Mouse (Mus musculus) liver, embryonic 11.5 days (tissue): ENCODE measurements around the gene Gm21969. TPM values are rescaled to one million over a fixed set of nuclear protein-coding genes. Genes with fewer than 3 reads are reported as not detected.

Experiments
- ATAC-seq: fragments of 200-750 bp; cut with Nextera tagmentation; replicated peaks from 2 replicates; pipeline ENCODE4 v1.8.0; 2017; ENCODE audit warnings: moderate number of reproducible peaks, mild to moderate bottlenecking, moderate TSS enrichment, moderate library complexity; ENCODE audit not compliant: low FRiP score
- DNase-seq: peaks from one replicate; pipeline ENCODE4 v3.0.0-alpha.2; 2017; ENCODE audit warnings: low spot score
- H3K27ac ChIP-seq: fragments of 300-500 bp; sonication (generic); 2 replicates; pipeline ENCODE4 v1.5.1; 2014; ENCODE audit warnings: mild to moderate bottlenecking, low read depth, low read length, control low read depth
- H3K27me3 ChIP-seq: fragments of 300-500 bp; sonication (generic); replicated peaks from 2 replicates; pipeline ENCODE4 v1.6.1; 2014; ENCODE audit warnings: low read length, mixed read lengths; ENCODE audit not compliant: control insufficient read depth, insufficient read depth
- H3K36me3 ChIP-seq: fragments of 300-500 bp; sonication (generic); 2 replicates; pipeline ENCODE4 v1.6.1; 2014; ENCODE audit warnings: mild to moderate bottlenecking, low read length, moderate library complexity, mixed read lengths; ENCODE audit not compliant: control insufficient read depth, insufficient read depth
- H3K4me1 ChIP-seq: fragments of 300-500 bp; sonication (generic); replicated peaks from 2 replicates; pipeline ENCODE4 v1.6.1; 2014; ENCODE audit warnings: low read length, mixed read lengths; ENCODE audit not compliant: control insufficient read depth, insufficient read depth
- H3K4me2 ChIP-seq: fragments of 300-500 bp; sonication (generic); 2 replicates; pipeline ENCODE4 v1.6.1; 2014; ENCODE audit warnings: mild to moderate bottlenecking, control low read depth, moderate library complexity
- H3K4me3 ChIP-seq: fragments of 300-500 bp; sonication (generic); 2 replicates; pipeline ENCODE4 v1.5.1; 2014; ENCODE audit warnings: low read depth, low read length, control low read depth
- H3K9ac ChIP-seq: fragments of 300-500 bp; sonication (generic); 2 replicates; pipeline ENCODE4 v1.6.1; 2014; ENCODE audit warnings: low read depth, low read length, control low read depth
- H3K9me3 ChIP-seq: fragments of 300-500 bp; sonication (generic); 2 replicates; pipeline ENCODE4 v1.6.1; 2016; ENCODE audit warnings: low read length, inconsistent platforms, mixed read lengths; ENCODE audit not compliant: control insufficient read depth
- WGBS: fragments of 180-500 bp; shearing (Covaris S2); extraction: QIAGEN DNeasy Blood & Tissue Kit; methylation state at CpG from one replicate; pipeline ENCODE4 v1.1.7; 2014; 5-methylcytosine and 5-hydroxymethylcytosine counted together
- polyA plus RNA-seq: library from polyadenylated mRNA; unstranded; fragments of >200 nt; fragmentation: Nextera tagmentation; extraction: Ambion mirVana; gene quantifications from 2 replicates; pipeline ENCODE4 v1.2.1, GENCODE M21; 2014

Gm21969 gene
- polyA plus RNA-seq, 1 experiment from 2014 or later, result not detected

- ATAC-seq, result no peak
- Histone ChIP-seq H3K9ac (no peak overlapping the region), H3K27ac (no peak overlapping the region)
Observed at GRCm38 (mm10) chr4:139592895-139593294, 10.1 kb upstream of the Gm21969 start.

DNA sequence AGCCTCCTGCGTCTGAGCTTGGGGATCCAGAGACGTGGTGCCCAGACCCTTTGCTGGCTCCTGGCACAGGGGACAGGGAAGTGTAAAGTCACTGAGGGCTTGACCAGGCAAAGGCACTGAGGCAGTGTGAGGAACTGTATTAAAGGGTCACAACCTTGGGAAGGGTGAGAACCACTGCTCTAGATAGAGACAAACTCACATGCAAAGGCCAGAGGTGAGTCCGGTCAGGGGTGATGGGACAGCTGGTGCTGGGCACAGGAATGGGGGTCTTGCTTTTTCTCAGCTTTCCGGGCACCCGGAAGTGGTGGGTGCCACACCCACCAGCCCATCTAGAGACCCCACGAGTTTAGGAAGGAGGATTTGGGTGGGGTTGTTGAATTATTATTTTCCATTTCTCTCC is 9.6 kb upstream of the Gm21969 start:
- peaks cover 31% of the 10 kb centered on the region for H3K4me1 ChIP-seq
- DNase-seq (no peak), ATAC-seq (no peak)
- H3K9me3 ChIP-seq, result no peaks in the 10 kb centered on the region
- no peak overlapping the region for H3K27ac ChIP-seq
- H3K36me3 ChIP-seq, result no peaks in the 10 kb centered on the region
- 72% methylated on average over 6 of the region's 6 CpGs for WGBS
- no peak overlapping the region for H3K4me2 ChIP-seq
- no peak overlapping the region for H3K4me3 ChIP-seq
- no peak overlapping the region for H3K9ac ChIP-seq
- peaks cover 7% of the 10 kb centered on the region; the same call in 1 of the 2 replicates for H3K27me3 ChIP-seq

More at GRCm38 (mm10) chr4:139592895-139593294, 10.1 kb upstream of the Gm21969 start:
- H3K9me3 ChIP-seq, result no peaks in the 10 kb centered on the region
- no peak overlapping the region for H3K4me2 ChIP-seq
- no peak for DNase-seq
- no peaks in the 10 kb centered on the region for H3K36me3 ChIP-seq
- peaks cover 26% of the 10 kb centered on the region for H3K4me1 ChIP-seq
- no peak overlapping the region for H3K4me3 ChIP-seq
- WGBS, result 81% methylated on average over 7 of the region's 7 CpGs
- peaks cover 5% of the 10 kb centered on the region; the same call in 1 of the 2 replicates for H3K27me3 ChIP-seq

- Histone ChIP-seq H3K9me3 (no peaks in the 10 kb centered on the region), H3K27me3 (peaks cover 7% of the 10 kb centered on the region), H3K9ac (no peak overlapping the region), H3K4me2 (no peak overlapping the region), H3K4me3 (no peak overlapping the region), H3K27ac (no peak overlapping the region), H3K4me1 (peaks cover 38% of the 10 kb centered on the region), H3K36me3 (no peaks in the 10 kb centered on the region)
- no peak for ATAC-seq
- 60% methylated on average over 3 of the region's 3 CpGs for WGBS
- DNase-seq, result no peak
Observed at GRCm38 (mm10) chr4:139594062-139594461, 8.9 kb upstream of the Gm21969 start.

DNA sequence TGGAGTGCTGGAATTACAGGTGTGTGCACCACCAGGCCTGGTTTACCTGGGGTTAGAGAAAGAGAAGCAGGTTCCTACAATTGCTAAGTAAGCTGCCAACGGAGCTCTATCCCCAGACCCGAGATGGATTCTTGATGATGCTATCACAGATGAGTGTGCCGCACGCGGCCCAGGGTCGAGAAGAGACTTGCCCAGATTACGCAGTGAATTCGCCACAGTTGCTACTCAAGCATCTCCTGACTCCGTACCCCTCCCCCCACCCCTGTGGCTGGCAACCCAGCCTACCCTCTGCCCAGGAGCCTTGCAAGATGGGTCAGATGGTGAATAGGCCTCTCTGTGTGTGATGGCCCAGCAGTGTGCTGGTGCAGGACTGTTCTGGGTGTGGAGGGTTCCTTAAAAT is 6.3 kb upstream of the Gm21969 start:
- no peak for DNase-seq
- Histone ChIP-seq H3K4me1 (peaks cover 58% of the 10 kb centered on the region), H3K4me3 (no peak overlapping the region), H3K9me3 (no peaks in the 10 kb centered on the region), H3K27me3 (peaks cover 7% of the 10 kb centered on the region), H3K27ac (no peak overlapping the region), H3K9ac (no peak overlapping the region), H3K4me2 (no peak overlapping the region), H3K36me3 (no peaks in the 10 kb centered on the region)
- 36% methylated on average over 9 of the region's 9 CpGs for WGBS
- no peak for ATAC-seq

DNA sequence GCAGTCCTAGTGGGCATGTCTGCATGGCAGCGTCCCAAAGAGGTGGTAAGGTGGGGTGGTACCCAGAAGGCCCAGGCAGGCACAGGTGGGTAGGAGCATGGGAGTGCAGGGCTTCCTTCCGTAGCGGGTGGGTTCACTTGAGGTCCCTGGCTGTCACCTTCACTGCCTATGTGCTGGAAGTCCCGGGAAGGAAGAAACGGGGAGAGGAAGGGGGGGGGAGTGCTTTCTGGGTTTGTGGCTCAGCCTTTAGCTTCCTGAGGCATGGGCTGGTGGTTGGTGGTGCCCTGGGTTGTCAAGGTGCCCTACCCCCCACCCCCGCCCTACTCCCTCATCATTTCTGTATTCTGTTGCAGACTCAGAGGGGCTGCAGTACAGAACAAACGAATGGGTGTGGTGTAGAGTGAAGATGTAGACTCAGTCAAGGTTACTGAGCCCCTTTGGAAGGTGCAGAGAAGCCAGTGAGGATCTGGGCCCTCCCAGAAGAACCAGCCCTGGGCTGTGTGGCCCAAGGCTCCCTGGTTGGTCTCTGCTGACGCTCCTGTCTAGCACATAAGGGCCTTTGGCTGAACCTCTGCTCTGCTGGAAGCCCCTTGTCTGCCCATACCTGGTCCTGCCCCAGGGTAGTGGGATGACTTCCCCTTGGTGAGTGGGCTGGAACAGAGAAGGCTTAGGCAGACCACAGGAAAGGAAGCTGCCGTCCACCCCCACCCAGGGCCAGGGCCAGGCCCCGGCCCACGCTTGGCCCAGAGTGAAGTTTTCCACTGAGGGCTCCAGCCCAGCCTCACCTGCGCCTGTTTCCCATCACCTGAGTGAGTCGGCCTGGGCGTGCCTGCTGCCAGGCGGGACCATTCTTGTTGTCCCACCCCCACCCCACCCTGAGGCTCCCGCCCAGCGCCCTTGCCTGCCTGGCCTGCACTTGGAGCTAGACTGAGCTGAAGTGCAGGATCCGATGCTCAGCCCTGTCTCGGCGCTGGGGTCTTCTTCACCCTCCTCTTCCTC is 5.4 kb upstream of the Gm21969 start:
- H3K27me3 ChIP-seq, result peaks cover 7% of the 10 kb centered on the region
- peak overlapping the region; percentile 53; the same call in 1 of the 2 replicates for H3K4me2 ChIP-seq
- peak overlapping the region; percentile 86 for H3K27ac ChIP-seq
- 30% methylated on average over 20 of the region's 20 CpGs for WGBS
- H3K9me3 ChIP-seq, result no peaks in the 10 kb centered on the region
- no peak overlapping the region for H3K4me3 ChIP-seq
- H3K9ac ChIP-seq, result peak overlapping the region; percentile 3; the same call in 1 of the 2 replicates
- peaks cover 64% of the 10 kb centered on the region for H3K4me1 ChIP-seq
- ATAC-seq (no peak), DNase-seq (no peak)
- H3K36me3 ChIP-seq, result no peaks in the 10 kb centered on the region

DNA sequence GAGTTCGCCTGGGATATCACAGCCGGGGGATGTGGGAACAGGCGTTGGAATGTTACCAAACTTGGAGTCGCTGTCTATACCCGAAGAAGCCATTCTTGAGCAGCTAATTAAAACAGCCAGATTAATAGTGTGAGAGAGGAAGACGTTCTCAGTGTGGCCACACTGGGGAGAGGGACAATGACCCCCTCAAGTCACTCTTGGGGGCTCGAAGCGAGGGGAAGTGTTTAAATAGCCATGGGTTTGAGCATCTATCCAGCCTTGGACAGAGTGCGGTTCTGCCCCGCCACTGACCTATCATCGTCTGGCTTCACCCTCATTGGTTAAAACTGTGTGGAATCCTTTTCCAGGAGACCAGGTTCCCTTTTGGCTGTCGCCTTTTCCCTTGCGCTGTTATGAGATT is 4.6 kb upstream of the Gm21969 start:
- no peaks in the 10 kb centered on the region for H3K9me3 ChIP-seq
- H3K36me3 ChIP-seq, result no peaks in the 10 kb centered on the region
- DNase-seq, result no peak
- H3K27ac ChIP-seq, result peak overlapping the region; percentile 86
- H3K27me3 ChIP-seq, result peaks cover 7% of the 10 kb centered on the region
- WGBS, result 16% methylated on average over 13 of the region's 13 CpGs
- H3K9ac ChIP-seq, result no peak overlapping the region
- peaks cover 67% of the 10 kb centered on the region for H3K4me1 ChIP-seq
- peak overlapping the region; percentile 53 for H3K4me2 ChIP-seq
- no peak for ATAC-seq
- H3K4me3 ChIP-seq, result no peak overlapping the region

- ATAC-seq, result peak; percentile 60
- H3K27ac ChIP-seq, result peak overlapping the region; percentile 86
- no peaks in the 10 kb centered on the region for H3K36me3 ChIP-seq
- H3K27me3 ChIP-seq, result peaks cover 7% of the 10 kb centered on the region
- DNase-seq, result peak; percentile 75
- H3K9ac ChIP-seq, result no peak overlapping the region
- peak overlapping the region; percentile 53 for H3K4me2 ChIP-seq
- H3K4me3 ChIP-seq, result no peak overlapping the region; the same call in 1 of the 2 replicates
- H3K9me3 ChIP-seq, result no peaks in the 10 kb centered on the region
- under 1% methylated on average over 12 of the region's 12 CpGs for WGBS
- peaks cover 67% of the 10 kb centered on the region for H3K4me1 ChIP-seq
Observed at GRCm38 (mm10) chr4:139598950-139599518, 4.0 kb upstream of the Gm21969 start.

DNA sequence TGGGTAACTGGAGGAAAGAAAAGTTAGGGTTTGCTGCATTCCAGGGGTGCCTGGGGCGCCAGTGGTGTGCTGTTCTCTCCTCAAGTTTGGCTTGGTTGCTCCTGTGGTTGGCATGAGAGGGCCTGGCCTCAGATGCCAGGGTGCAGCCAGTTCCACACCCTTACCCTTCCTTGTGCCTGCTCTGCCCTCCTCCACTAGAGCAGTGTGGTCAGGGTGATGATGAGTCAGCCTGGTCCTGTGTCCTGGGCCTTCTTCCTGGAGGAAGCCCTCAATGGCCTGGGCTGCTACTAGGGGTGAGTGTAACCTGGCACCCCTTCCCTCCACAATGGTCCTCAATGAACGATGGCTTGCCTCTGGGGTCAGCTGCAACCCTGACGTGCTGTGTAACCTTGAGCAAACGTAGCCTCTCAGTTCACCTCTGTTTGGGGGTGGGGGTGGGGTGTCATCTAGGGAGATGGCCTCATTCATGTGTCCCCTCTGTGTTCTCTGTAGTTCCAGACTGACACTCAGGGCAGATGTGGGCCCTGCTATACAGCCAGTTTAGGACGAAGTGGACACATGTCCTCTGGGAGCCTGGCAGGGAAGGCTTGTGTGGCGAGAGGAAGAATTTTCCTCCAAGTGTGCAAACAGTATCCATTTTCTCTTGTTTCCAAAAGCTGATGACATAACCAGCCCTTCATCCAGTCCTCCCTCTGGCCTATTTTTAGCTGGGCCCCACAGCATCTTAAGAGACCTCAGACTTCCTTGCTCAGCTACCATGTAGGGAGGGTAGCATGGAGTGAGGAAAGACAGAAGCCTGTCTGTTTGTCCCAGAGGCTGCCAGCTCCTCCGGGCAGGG is 1.2 kb upstream of the Gm21969 start:
- Histone ChIP-seq H3K27ac (peak overlapping the region; percentile 61), H3K4me1 (peaks cover 52% of the 10 kb centered on the region), H3K27me3 (peaks cover 5% of the 10 kb centered on the region), H3K9ac (no peak overlapping the region), H3K36me3 (peaks cover 7% of the 10 kb centered on the region), H3K9me3 (no peaks in the 10 kb centered on the region), H3K4me2 (0 out of 2 replicates have a peak overlapping the region, but pooled peaks have one; percentile 6), H3K4me3 (no peak overlapping the region)
- DNase-seq (no peak), ATAC-seq (no peak)
- WGBS, result 54% methylated on average over 7 of the region's 7 CpGs
